Mouse (Mus musculus): ENCODE measurements around the gene Mymk.

Mymk gene

GRCm38 (mm10) chr2:27078312-27078711 is 6.3 kb upstream of the Mymk start:
- no peak for DNase-seq

- no peak for DNase-seq
These were observed 5.8 kb upstream of the Mymk start for GRCm38 (mm10) chr2:27077655-27078244.

GRCm38 (mm10) chr2:27075485-27075884 is 3.5 kb upstream of the Mymk start:
- DNase-seq = peak; percentile 47

GRCm38 (mm10) chr2:27074804-27075203 is 2.8 kb upstream of the Mymk start:
- DNase-seq = no peak

- DNase-seq = no peak
These were observed 1.4 kb upstream of the Mymk start for GRCm38 (mm10) chr2:27073407-27073806.

- peak; percentile 95 for DNase-seq
These were observed 842 bp downstream of the Mymk start for GRCm38 (mm10) chr2:27071137-27071536.

- no peak for DNase-seq
These were observed 1.6 kb downstream of the Mymk start for GRCm38 (mm10) chr2:27070247-27070813.

- DNase-seq = no peak
These were observed 2.3 kb downstream of the Mymk start for GRCm38 (mm10) chr2:27069646-27070045.

GRCm38 (mm10) chr2:27067996-27068395 is 4.0 kb downstream of the Mymk start:
- no peak for DNase-seq

GRCm38 (mm10) chr2:27067124-27067523 is 4.9 kb downstream of the Mymk start:
- no peak for DNase-seq

- DNase-seq = no peak
These were observed 12.8 kb downstream of the Mymk start for GRCm38 (mm10) chr2:27059187-27059586.

- DNase-seq = no peak
These were observed 13.2 kb downstream of the Mymk start for GRCm38 (mm10) chr2:27058751-27059150.

GRCm38 (mm10) chr2:27058251-27058650 is 13.7 kb downstream of the Mymk start:
- no peak for DNase-seq

GRCm38 (mm10) chr2:27049408-27049807 is 22.6 kb downstream of the Mymk start:
- no peak for DNase-seq

- no peak for DNase-seq
These were observed 25.8 kb downstream of the Mymk start for GRCm38 (mm10) chr2:27045979-27046770.

GRCm38 (mm10) chr2:27044641-27045040 is 27.3 kb downstream of the Mymk start:
- DNase-seq = no peak

- DNase-seq = no peak
These were observed 27.8 kb downstream of the Mymk start for GRCm38 (mm10) chr2:27044166-27044565.

GRCm38 (mm10) chr2:27043461-27043860 is 28.5 kb downstream of the Mymk start:
- peak; percentile 90 for DNase-seq

- DNase-seq = no peak
These were observed 29.7 kb downstream of the Mymk start for GRCm38 (mm10) chr2:27042131-27042844.

GRCm38 (mm10) chr2:27039286-27039685 is 32.7 kb downstream of the Mymk start:
- DNase-seq = no peak

- no peak for DNase-seq
These were observed 33.4 kb downstream of the Mymk start for GRCm38 (mm10) chr2:27038596-27038995.

- DNase-seq = no peak
These were observed 35.0 kb downstream of the Mymk start for GRCm38 (mm10) chr2:27037008-27037407.

- DNase-seq = no peak
These were observed 36.0 kb downstream of the Mymk start for GRCm38 (mm10) chr2:27036003-27036402.

- DNase-seq = no peak
These were observed 39.6 kb downstream of the Mymk start for GRCm38 (mm10) chr2:27032361-27032760.

Measured in layer of hippocampus, adult 9-11 months (tissue).